Mouse (Mus musculus): Measurements from ENCODE around the gene 1110002E22Rik. TPM values are rescaled to one million over a fixed set of nuclear protein-coding genes. Genes with fewer than 3 reads are reported as not detected.

The 1110002E22Rik gene
- polyA plus RNA-seq (2012; ENCODE audit: insufficient read depth, insufficient read length, low replicate concordance, missing spikeins), result not detected in 2 replicates

DNA sequence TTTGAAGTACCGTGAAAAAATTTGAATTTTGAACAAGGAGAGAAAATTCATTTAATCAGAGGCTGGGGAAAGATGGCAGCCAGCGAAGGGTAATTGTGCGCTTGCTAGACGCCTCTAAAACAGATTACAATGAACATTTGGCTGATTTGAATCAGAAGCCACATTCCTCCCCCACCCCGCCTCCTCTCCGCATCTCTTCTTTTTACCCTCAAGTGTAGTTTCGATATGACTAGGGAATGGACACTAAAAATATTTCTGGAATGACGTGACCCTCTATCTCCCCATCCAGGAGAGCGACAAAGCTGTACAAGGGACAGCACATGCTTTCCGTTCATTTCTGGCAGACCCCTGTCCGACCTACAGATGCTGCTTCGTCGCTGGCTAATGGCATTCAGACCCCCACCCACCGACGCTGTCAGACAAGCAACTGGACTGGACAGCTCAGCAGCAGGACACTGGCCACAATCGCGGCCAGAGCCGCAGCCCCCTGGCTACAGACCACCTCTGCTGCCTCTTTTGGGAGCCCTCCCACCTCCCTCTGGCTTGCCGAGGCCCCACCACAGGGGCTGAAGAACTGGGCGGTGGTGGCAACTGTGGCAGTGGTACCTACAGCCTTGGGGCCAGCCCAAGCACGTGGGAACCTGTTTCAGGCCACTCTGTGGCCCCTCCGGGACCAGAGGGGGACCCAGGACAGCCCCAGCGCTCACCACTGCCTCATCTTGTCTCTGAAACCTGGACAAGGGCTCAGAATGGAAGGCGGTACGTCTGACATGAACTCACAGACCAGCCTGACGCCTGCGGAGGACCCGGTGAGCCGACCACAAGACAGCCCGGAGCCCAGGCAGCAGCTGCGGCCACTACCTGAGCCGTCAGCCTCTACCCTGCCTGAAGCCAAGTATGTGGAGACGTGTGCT, at the start of gene 1110002E22Rik:
Gene 1110002E22Rik (plus strand): TSS at position 321 of the 914 bp plus-strand sequence.
- Histone ChIP-seq H3K27ac (ENCODE audit: insufficient read depth, low read depth, low read length) (peak within 1 kb of the TSS; percentile 91), H3K4me1 (ENCODE audit: control insufficient read depth, insufficient read depth, low read length) (peaks cover 58% of the 10 kb centered on the region), H3K4me3 (ENCODE audit: insufficient read depth, low read depth, low read length) (no peak within 1 kb of the TSS)
- 74% methylated on average over 33 of the region's 33 CpGs for WGBS
- TF ChIP-seq POLR2A (IDR thresholded peaks at IDR 0.05; ENCODE audit: insufficient read depth, low read depth, low read length) (no peak), CTCF (IDR thresholded peaks at IDR 0.05; ENCODE audit: insufficient read depth, low read depth, low read length) (no peak)

DNA sequence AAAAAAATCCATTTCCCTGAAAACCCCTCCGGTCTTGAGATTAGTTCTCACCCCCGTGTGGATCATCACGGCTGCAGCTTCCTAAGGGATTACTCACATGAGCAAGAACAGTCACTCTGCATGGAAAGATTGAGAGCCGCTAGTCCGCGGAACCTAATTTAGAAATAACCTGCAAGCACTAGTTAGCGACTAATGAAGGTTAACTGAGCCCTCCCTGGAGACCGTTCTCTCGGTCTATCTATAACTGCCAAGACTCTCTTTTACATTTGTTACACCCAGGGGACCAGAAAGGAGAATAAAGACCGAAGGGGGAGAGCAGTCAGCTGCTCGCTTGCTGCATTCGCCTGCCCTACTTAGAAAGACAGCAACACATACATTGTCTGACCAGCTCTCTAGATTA, 48.0 kb upstream of the 1110002E22Rik start:
- TF ChIP-seq CTCF (IDR thresholded peaks at IDR 0.05; ENCODE audit: insufficient read depth, low read depth, low read length) (no peak), POLR2A (IDR thresholded peaks at IDR 0.05; ENCODE audit: insufficient read depth, low read depth, low read length) (no peak)
- no peak overlapping the region for H3K4me3 ChIP-seq (ENCODE audit: insufficient read depth, low read depth, low read length)

DNA sequence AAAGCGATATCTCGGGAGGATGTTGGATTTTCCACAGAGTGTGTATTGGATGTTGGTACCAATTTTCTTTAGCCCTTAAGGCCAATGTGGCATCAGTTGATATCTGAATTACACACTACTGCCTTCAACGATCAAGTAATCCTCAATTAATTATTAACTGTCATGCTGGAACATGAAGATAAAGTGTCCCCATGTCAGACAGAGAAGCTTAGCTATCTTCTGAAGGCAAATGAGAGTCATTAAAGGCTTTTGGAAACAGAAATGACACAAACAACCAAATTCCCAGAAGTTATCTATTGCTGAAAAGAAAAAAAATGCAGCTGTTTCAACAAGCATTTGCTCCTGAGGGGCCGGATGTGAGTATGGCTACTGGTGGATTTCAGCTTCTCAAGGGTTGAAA, 42.8 kb upstream of the 1110002E22Rik start:
- no peak for TF ChIP-seq POLR2A (IDR thresholded peaks at IDR 0.05; ENCODE audit: insufficient read depth, low read depth, low read length)
- no peak for TF ChIP-seq CTCF (IDR thresholded peaks at IDR 0.05; ENCODE audit: insufficient read depth, low read depth, low read length)
- WGBS, result 75% methylated on average over 4 of the region's 4 CpGs
- Histone ChIP-seq H3K27ac (ENCODE audit: insufficient read depth, low read depth, low read length) (no peak overlapping the region), H3K4me1 (ENCODE audit: control insufficient read depth, insufficient read depth, low read length) (no peaks in the 10 kb centered on the region; the same call in 1 of the 2 replicates), H3K4me3 (ENCODE audit: insufficient read depth, low read depth, low read length) (no peak overlapping the region)

More for the DNA sequence above, 48.0 kb upstream of the 1110002E22Rik start:
- 75% methylated on average over 12 of the region's 12 CpGs for WGBS
- Histone ChIP-seq H3K4me1 (ENCODE audit: control insufficient read depth, insufficient read depth, low read length) (no peaks in the 10 kb centered on the region), H3K27ac (ENCODE audit: insufficient read depth, low read depth, low read length) (no peak overlapping the region)

DNA sequence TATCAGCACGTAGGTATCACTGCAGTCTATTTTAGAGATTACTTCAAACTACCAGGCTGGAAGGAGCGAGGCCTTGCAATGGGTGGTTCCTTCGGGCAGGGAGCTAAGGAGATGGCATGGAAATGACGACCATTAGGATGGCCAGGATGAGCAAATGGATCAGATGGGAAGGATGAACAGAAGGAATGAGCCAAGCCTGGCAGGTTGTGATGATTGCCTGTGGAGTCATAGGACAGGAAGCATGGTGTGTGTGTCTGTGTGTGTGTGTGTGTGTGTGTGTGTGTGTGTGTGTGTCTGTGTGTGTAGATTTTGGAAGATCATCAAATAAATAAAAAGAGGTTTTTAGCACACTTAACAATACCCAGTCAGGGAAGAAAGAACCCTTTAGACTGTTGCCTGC, 42.2 kb upstream of the 1110002E22Rik start:
- Histone ChIP-seq H3K27ac (ENCODE audit: insufficient read depth, low read depth, low read length) (no peak overlapping the region), H3K4me1 (ENCODE audit: control insufficient read depth, insufficient read depth, low read length) (no peaks in the 10 kb centered on the region; the same call in 1 of the 2 replicates), H3K4me3 (ENCODE audit: insufficient read depth, low read depth, low read length) (no peak overlapping the region)
- TF ChIP-seq POLR2A (IDR thresholded peaks at IDR 0.05; ENCODE audit: insufficient read depth, low read depth, low read length) (no peak), CTCF (IDR thresholded peaks at IDR 0.05; ENCODE audit: insufficient read depth, low read depth, low read length) (no peak)
- WGBS, result 87% methylated on average over 4 of the region's 4 CpGs

DNA sequence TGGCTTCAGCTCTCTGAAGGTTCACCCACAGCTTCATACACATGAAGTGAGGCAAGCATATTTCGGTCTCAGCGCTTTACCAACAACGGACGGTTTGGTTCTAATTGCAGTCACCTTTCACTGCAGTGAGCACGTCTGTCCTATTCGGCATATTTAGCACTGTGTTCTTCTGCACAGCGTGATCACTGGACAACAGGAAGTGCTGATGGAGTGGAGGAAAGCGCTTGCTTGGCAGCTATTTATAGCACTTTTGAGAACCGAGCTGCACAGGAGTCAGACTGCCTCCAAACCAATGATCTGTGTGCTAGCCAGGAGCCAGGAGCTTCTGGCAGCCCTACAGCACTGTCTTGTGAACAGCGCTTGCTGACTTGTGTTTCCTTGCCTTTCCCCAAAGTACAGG, 38.6 kb upstream of the 1110002E22Rik start:
- TF ChIP-seq CTCF (IDR thresholded peaks at IDR 0.05; ENCODE audit: insufficient read depth, low read depth, low read length) (no peak), POLR2A (IDR thresholded peaks at IDR 0.05; ENCODE audit: insufficient read depth, low read depth, low read length) (no peak)
- Histone ChIP-seq H3K27ac (ENCODE audit: insufficient read depth, low read depth, low read length) (no peak overlapping the region), H3K4me1 (ENCODE audit: control insufficient read depth, insufficient read depth, low read length) (peaks cover 3% of the 10 kb centered on the region; the same call in 1 of the 2 replicates), H3K4me3 (ENCODE audit: insufficient read depth, low read depth, low read length) (no peak overlapping the region)
- 63% methylated on average over 10 of the region's 10 CpGs for WGBS

DNA sequence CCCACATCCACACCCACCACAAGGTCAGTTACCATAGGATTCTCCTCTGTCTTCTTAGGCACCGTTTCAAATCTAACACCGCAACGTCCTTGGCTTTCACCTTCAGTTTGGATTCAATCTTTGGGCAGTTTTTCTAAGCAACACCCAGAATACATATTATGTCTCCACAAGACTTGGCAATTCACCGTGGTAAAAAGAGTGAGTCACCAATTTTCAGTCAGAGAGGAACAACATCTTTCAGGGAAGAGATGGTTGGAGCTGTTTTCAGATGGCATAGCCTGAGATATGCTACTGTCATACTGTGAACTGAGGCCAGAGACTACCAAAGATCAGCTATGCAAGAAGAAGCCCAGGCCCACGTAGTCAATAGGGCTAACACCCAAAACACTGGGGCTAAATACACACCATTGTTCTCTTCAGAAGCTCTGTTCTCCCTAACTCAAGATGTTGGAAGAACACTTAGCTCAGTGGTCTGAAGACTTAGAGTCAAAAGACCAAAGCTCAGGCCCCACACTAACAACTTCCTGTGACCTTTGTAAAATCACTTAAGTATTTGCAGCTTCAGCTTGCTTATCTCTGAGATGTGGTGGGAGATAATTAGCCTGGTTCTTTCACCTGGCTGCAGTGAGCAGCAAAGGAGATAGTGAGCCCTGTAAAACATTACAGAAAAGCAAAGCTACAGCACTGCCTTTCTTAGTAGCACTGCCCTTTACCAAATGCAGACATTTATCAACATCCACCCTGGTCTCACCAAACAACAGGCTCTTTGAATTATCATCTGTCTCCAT, 37.1 kb upstream of the 1110002E22Rik start:
- H3K27ac ChIP-seq (ENCODE audit: insufficient read depth, low read depth, low read length), result no peak overlapping the region
- no peak for TF ChIP-seq POLR2A (IDR thresholded peaks at IDR 0.05; ENCODE audit: insufficient read depth, low read depth, low read length)
- no peak for TF ChIP-seq CTCF (IDR thresholded peaks at IDR 0.05; ENCODE audit: insufficient read depth, low read depth, low read length)
- H3K4me3 ChIP-seq (ENCODE audit: insufficient read depth, low read depth, low read length), result no peak overlapping the region
- 55% methylated on average over 5 of the region's 5 CpGs for WGBS
- H3K4me1 ChIP-seq (ENCODE audit: control insufficient read depth, insufficient read depth, low read length), result peaks cover 3% of the 10 kb centered on the region; the same call in 1 of the 2 replicates

DNA sequence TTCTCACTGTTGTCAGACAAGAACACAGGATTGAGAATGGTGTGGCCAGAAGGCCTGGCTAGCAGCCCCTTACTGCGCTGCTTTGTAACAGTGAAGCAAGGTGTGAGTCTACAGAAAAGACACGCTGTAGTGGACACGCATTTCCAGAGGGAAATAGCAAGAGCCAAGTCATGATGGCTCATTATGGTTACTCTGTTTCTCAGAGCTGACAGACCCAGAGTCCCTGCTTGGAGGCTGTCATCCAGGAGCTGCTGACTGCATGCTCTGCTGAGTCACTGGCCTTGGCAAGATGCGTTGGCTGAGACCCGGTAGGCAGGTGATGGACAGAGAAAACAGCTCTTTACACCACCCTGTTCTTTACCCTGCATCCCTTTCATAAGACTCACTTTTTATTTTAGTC, 35.5 kb upstream of the 1110002E22Rik start:
- 73% methylated on average over 5 of the region's 5 CpGs for WGBS
- H3K4me3 ChIP-seq (ENCODE audit: insufficient read depth, low read depth, low read length), result no peak overlapping the region
- peaks cover 3% of the 10 kb centered on the region; the same call in 1 of the 2 replicates for H3K4me1 ChIP-seq (ENCODE audit: control insufficient read depth, insufficient read depth, low read length)
- no peak overlapping the region for H3K27ac ChIP-seq (ENCODE audit: insufficient read depth, low read depth, low read length)
- TF ChIP-seq POLR2A (IDR thresholded peaks at IDR 0.05; ENCODE audit: insufficient read depth, low read depth, low read length), result no peak
- no peak for TF ChIP-seq CTCF (IDR thresholded peaks at IDR 0.05; ENCODE audit: insufficient read depth, low read depth, low read length)

DNA sequence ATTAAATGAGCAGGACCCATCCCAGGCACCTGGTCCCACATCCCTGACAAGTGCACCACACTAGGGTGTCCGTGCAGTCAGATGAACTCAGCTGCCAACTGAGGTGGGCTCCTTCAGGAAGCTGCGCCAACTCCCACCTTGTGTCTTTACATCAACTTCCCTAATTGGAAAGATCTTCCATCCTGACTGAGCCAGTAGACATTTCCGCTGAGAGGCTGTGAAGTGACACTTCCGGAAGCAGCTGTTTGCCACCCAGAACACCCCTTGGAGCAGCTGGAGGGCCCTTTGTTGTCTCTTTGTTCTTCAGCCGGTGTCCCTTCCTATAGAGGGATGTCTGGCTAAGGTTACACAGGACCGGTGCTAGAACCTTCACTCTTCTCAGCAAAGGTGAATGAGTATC, 34.3 kb upstream of the 1110002E22Rik start:
- peaks cover 3% of the 10 kb centered on the region; the same call in 1 of the 2 replicates for H3K4me1 ChIP-seq (ENCODE audit: control insufficient read depth, insufficient read depth, low read length)
- 88% methylated on average over 6 of the region's 6 CpGs for WGBS
- no peak overlapping the region for H3K4me3 ChIP-seq (ENCODE audit: insufficient read depth, low read depth, low read length)
- TF ChIP-seq CTCF (IDR thresholded peaks at IDR 0.05; ENCODE audit: insufficient read depth, low read depth, low read length) (no peak), POLR2A (IDR thresholded peaks at IDR 0.05; ENCODE audit: insufficient read depth, low read depth, low read length) (no peak)
- H3K27ac ChIP-seq (ENCODE audit: insufficient read depth, low read depth, low read length), result no peak overlapping the region

Measured in olfactory bulb, adult 2 months (tissue).